In genomic region chr9:104235751-104236150, GRCm38 (mm10) we compare ENCODE assay signal across 9 mouse cellular contexts. TPM values are rescaled to one million over a fixed set of nuclear protein-coding genes. Genes with fewer than 3 reads are reported as not detected.
DNase-seq lines count a peak whose midpoint lies in the region; ATAC-seq lines count a peak whose summit lies in the region.
"Had no signal": no experiment of that assay in that cellular context is flagged by ENCODE, and none has a peak within 500 bp of the region (broad histone marks: within the 10 kb centered on the region; RNA-seq: fewer than 3 reads in every experiment).

No protein-coding gene starts in this region.

- H3K4me2 ChIP-seq in midbrain, embryonic 15.5 days = no peak overlapping the region

- H3K9ac ChIP-seq in midbrain, embryonic 15.5 days = no peak overlapping the region

- H3K4me3 ChIP-seq in midbrain, embryonic 15.5 days = no peak overlapping the region

- no peaks in the 10 kb centered on the region for H3K9me3 ChIP-seq in midbrain, embryonic 15.5 days

- DNase-seq in heart, adult 18-20 months = peak; percentile 25 to 51
- no peak for DNase-seq in heart, postnatal 25 days (ENCODE audit: low spot score)
- DNase-seq in retina, adult 2 months (ENCODE audit: low read depth, low spot score) = peak; percentile 22
- DNase-seq in retina, embryonic 14.5 days (ENCODE audit: low spot score) = no peak
- peak; percentile 47 for DNase-seq in gastrocnemius, postnatal 10 days
- peak; percentile 60 for DNase-seq in retina, postnatal 7 days (ENCODE audit: low read depth, low spot score)

- no peaks in the 10 kb centered on the region for H3K4me1 ChIP-seq in midbrain, embryonic 15.5 days

- ATAC-seq in CD4-positive, CD25-positive, alpha-beta regulatory T cell, adult 4 months = no peak
- no peak for ATAC-seq in midbrain, embryonic 15.5 days (replicated peaks)

- WGBS in midbrain, embryonic 15.5 days = 52% methylated on average over 5 of the region's 5 CpGs

- intact Hi-C loops in heart, postnatal 25 days (cut with DNase I) = no loop called here

- no peak overlapping the region for H3K27ac ChIP-seq in midbrain, embryonic 15.5 days
- H3K27ac ChIP-seq: macrophage had no signal

- H3K36me3 ChIP-seq in midbrain, embryonic 15.5 days (replicated peaks) = peaks cover 21% of the 10 kb centered on the region; the same call in 1 of the 2 replicates

- no peaks in the 10 kb centered on the region for H3K27me3 ChIP-seq in midbrain, embryonic 15.5 days (replicated peaks)

RNA-seq across cellular contexts. Expression of gene Dnajc13, which starts 27.0 kb away (rescaled TPM):
- total RNA-seq in heart, adult 18-20 months (2021) = 10 to 100 TPM; 32.5 to 33.3 TPM
- 10 to 100 TPM; 34.0 to 36.3 TPM for total RNA-seq in heart, postnatal 25 days (2021)
- total RNA-seq in gastrocnemius, postnatal 10 days (2021) = 10 to 100 TPM; 25.8 to 32.5 TPM
- polyA plus RNA-seq in CD4-positive, CD25-positive, alpha-beta regulatory T cell, adult 4 months (2017; shearing (Covaris generic)) = 10 to 100 TPM; 19.1 to 19.8 TPM
- 19.3 and 20.5 TPM in 2 replicates for polyA plus RNA-seq in midbrain, embryonic 15.5 days (2015; fragmentation: Nextera tagmentation; extraction: Ambion mirVana)

Comparison
In these comparisons a context has a peak if more than half of its experiments do, and no peak if none do; other contexts are left out.
1. DNase-seq: peak in heart, adult 18-20 months (2 of 2), retina, adult 2 months (single experiment), gastrocnemius, postnatal 10 days (single experiment) and retina, postnatal 7 days (single experiment); none in heart, postnatal 25 days (single experiment) and retina, embryonic 14.5 days (single experiment).